Mouse (Mus musculus) bone marrow, adult 2 months (tissue): ENCODE data around the gene Foxb1.

Experiments used
- CTCF ChIP-seq: fragments of 200-500 bp; IDR thresholded peaks from 2 replicates; pipeline ENCODE4 v1.5.1; 2011; ENCODE audit warnings: low read length, control low read depth; ENCODE audit not compliant: control insufficient read depth, insufficient read depth
- POLR2A ChIP-seq: fragments of 200-500 bp; IDR thresholded peaks from 2 replicates; pipeline ENCODE4 v1.6.1; 2011; ENCODE audit warnings: low read depth, mild to moderate bottlenecking, control low read depth, low read length, borderline replicate concordance; ENCODE audit not compliant: control insufficient read depth

DNA sequence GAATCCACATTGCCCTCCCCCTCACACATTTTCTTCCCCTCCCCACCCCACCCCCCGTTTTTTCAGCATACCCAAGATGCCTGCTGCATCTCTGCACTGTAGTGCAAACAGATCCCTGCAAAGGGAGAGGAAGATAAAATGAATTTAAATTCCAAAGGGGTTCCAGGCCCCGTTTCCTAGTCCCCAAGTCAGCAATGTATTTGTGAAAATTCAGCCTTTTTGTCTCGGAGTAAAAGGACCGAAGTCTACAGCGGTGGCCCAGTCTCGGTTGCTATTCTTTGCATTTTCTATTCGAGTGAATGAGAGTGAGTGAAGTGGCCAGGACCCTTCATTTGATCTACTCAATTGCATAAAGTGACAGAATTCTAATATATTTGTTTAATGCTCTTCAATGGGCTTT lies 6.4 kb downstream of the Foxb1 start:
- TF ChIP-seq POLR2A (no peak), CTCF (no peak)
